Mouse (Mus musculus): ENCODE measurements around the gene Cyp2f2. TPM values are rescaled to one million over a fixed set of nuclear protein-coding genes. Genes with fewer than 3 reads are reported as not detected.

The Cyp2f2 gene
- total RNA-seq, 2 experiments from 2014 or later = 0.20 TPM; not detected in 1

GRCm38 (mm10) chr7:27174896-27175295 lies 55.2 kb downstream of the Cyp2f2 start:
- DNase-seq (ENCODE audit: extremely low spot score in 1 of 2, low spot score in 1 of 2) = no peak

- no peak for DNase-seq (ENCODE audit: extremely low spot score in 1 of 2, low spot score in 1 of 2)
Measured at GRCm38 (mm10) chr7:27177942-27178323, 58.2 kb downstream of the Cyp2f2 start.

GRCm38 (mm10) chr7:27178324-27179216 lies 58.9 kb downstream of the Cyp2f2 start, which contains the start of gene Rab4b:
TSS of gene Rab4b (minus strand) at chr7:27178896.
- DNase-seq (ENCODE audit: extremely low spot score in 1 of 2, low spot score in 1 of 2) = peak; percentile 94 to 95

- no peak for DNase-seq (ENCODE audit: extremely low spot score in 1 of 2, low spot score in 1 of 2)
Measured at GRCm38 (mm10) chr7:27179217-27179918, 59.7 kb downstream of the Cyp2f2 start.

GRCm38 (mm10) chr7:27180036-27180435 lies 60.3 kb downstream of the Cyp2f2 start:
- no peak for DNase-seq (ENCODE audit: extremely low spot score in 1 of 2, low spot score in 1 of 2)

- no peak for DNase-seq (ENCODE audit: extremely low spot score in 1 of 2, low spot score in 1 of 2)
Measured at GRCm38 (mm10) chr7:27180837-27181695, 61.4 kb downstream of the Cyp2f2 start, which contains the start of the genes Gm21983 and Mia. TSS of gene Gm21983 (minus strand) at chr7:27181086. TSS of gene Mia (minus strand) at chr7:27181157.

- no peak for DNase-seq (ENCODE audit: extremely low spot score in 1 of 2, low spot score in 1 of 2)
Measured at GRCm38 (mm10) chr7:27182498-27182897, 62.8 kb downstream of the Cyp2f2 start.

Small RNA genes lying within 50 kb of the gene (microRNA-seq; reads per million reads assigned to microRNA genes)
- 0 to 1.8 reads per million in 2 experiments for gene Mir3101

Other genes with a start within 250 kb of the Cyp2f2 start
- not detected for gene Cyp2a22, start 180.5 kb upstream of the Cyp2f2 start, total RNA-seq (2021)
- not detected for gene Cyp2a12, start 90.8 kb upstream of the Cyp2f2 start, total RNA-seq (2021)
- gene Cyp2t4, start 33.8 kb downstream of the Cyp2f2 start, total RNA-seq (2021) = not detected
- gene Egln2, start 46.9 kb downstream of the Cyp2f2 start, total RNA-seq (2021) = 10 to 100 TPM; 91.6 to 99.5 TPM
- gene Rab4b, start 59.0 kb downstream of the Cyp2f2 start, total RNA-seq (2021) = 10 to 100 TPM; 89.6 to 92.5 TPM
- not detected for gene Gm21983, start 61.2 kb downstream of the Cyp2f2 start, total RNA-seq (2021)
- 1 to 10 TPM; 2.3 to 2.4 TPM for gene Mia, start 61.2 kb downstream of the Cyp2f2 start, total RNA-seq (2021)
- 10 to 100 TPM; 22.4 to 25.9 TPM for gene BC024978, start 75.9 kb downstream of the Cyp2f2 start, total RNA-seq (2021)
- gene Snrpa, start 76.4 kb downstream of the Cyp2f2 start, total RNA-seq (2021) = 10 to 100 TPM; 83.1 to 89.2 TPM
- gene Itpkc, start 108.8 kb downstream of the Cyp2f2 start, total RNA-seq (2021) = 1 to 10 TPM; 7.2 to 8.3 TPM
- gene Coq8b, start 113.1 kb downstream of the Cyp2f2 start, total RNA-seq (2021) = 10 to 100 TPM; 33.8 to 36.0 TPM
- 100 to 1,000 TPM; 147 to 149 TPM for gene Numbl, start 138.5 kb downstream of the Cyp2f2 start, total RNA-seq (2021)
- 10 to 100 TPM; 47.2 to 61.7 TPM for gene Ltbp4, start 217.8 kb downstream of the Cyp2f2 start, total RNA-seq (2021)
- gene Shkbp1, start 236.1 kb downstream of the Cyp2f2 start, total RNA-seq (2021) = 10 to 100 TPM; 19.7 to 30.4 TPM
- not detected for gene Gm20479, start 237.5 kb downstream of the Cyp2f2 start, total RNA-seq (2021)